Mouse (Mus musculus): ENCODE data around the gene Gm11549. TPM values are rescaled to one million over a fixed set of nuclear protein-coding genes. Genes with fewer than 3 reads are reported as not detected.

Gm11549 gene
- polyA plus RNA-seq, 1 experiment: 0.19 TPM

DNA sequence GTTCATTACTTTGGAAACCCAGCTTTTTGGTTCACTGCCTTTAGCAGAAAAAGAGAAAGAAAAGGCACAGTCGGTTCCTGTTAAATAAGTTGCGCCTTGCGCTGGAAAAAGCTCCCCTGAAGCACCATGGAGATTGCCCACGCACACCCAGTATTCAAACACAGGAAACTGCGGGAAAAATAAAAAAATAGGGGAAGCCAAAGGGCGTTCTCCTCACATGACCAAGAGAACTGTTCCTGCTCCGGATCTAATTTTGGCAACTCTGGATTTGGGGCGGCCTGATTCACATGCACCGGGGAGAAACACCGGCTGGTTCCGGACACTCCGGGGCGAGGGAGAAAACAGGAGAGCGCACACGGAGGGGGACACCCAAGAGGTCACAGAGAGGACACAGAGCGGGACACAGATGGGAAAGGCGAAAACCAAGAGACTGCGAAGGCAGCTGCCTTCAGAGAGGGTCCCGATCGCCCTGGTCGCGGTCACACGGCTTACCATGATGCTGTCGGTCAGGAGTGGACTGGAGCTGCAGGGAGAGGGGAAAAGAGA lies 46.6 kb downstream of the Gm11549 start:
- H3K27ac ChIP-seq (ENCODE audit: control insufficient read depth, insufficient read depth, low read depth, low read length): peak overlapping the region; percentile 65
- TF ChIP-seq CTCF (IDR thresholded peaks at IDR 0.05; ENCODE audit: control insufficient read depth, insufficient read depth, insufficient replicate concordance, low read depth, low read length) (no peak), POLR2A (IDR thresholded peaks at IDR 0.05; ENCODE audit: control insufficient read depth, low read depth, low read length) (no peak)

DNA sequence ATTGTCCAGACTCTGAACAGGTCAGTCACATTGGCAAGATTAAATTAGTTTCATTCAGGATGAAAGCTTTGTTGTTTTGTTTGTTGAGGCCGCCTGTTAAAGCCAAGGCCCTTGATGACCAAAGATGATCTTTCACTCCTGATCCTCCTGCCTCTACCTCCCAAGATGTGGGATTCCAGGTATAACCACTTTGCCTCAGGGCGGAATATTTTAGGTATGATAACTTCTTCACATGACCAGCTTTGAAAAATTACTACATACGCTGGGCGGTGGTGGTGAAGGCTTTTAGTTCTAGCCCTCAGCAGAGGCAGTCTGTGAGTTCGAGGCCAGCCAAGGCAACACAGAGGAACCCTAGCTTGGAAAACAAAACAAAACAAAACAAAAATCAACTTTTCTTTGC lies 47.2 kb downstream of the Gm11549 start:
- Histone ChIP-seq H3K4me3 (ENCODE audit: control insufficient read depth, low read depth, low read length) (no peak overlapping the region), H3K4me1 (ENCODE audit: control insufficient read depth, insufficient read depth, low read length) (peaks cover 8% of the 10 kb centered on the region), H3K27ac (ENCODE audit: control insufficient read depth, insufficient read depth, low read depth, low read length) (no peak overlapping the region), H3K36me3 (ENCODE audit: control insufficient read depth, insufficient read depth, low read length) (no peaks in the 10 kb centered on the region), H3K27me3 (ENCODE audit: control insufficient read depth, insufficient read depth, low read length) (no peaks in the 10 kb centered on the region)
- TF ChIP-seq CTCF (IDR thresholded peaks at IDR 0.05; ENCODE audit: control insufficient read depth, insufficient read depth, insufficient replicate concordance, low read depth, low read length) (no peak), POLR2A (IDR thresholded peaks at IDR 0.05; ENCODE audit: control insufficient read depth, low read depth, low read length) (no peak)

More for the DNA sequence above, 46.6 kb downstream of the Gm11549 start:
- Histone ChIP-seq H3K4me3 (ENCODE audit: control insufficient read depth, low read depth, low read length) (peak overlapping the region; percentile 90), H3K36me3 (ENCODE audit: control insufficient read depth, insufficient read depth, low read length) (no peaks in the 10 kb centered on the region), H3K4me1 (ENCODE audit: control insufficient read depth, insufficient read depth, low read length) (peaks cover 8% of the 10 kb centered on the region), H3K27me3 (ENCODE audit: control insufficient read depth, insufficient read depth, low read length) (no peaks in the 10 kb centered on the region)

DNA sequence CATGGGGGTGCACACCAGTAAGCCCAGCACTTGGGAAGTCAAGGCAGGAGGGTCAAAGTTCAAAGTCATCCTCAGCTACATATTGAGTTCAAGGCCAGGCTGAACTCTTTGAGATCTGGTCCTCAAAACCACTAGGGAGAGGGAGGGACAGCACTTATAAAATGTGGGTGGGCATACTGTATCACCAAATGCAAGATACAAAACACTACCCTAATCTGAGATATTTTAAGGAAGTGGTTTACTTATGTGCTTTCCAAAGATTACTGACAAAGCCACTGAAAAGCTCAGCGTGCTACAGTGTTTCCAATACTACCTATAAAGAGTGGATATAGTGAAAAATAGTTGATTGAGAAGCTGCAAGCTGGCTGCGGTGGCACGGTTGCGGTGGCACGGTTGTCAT lies 48.4 kb downstream of the Gm11549 start:
- Histone ChIP-seq H3K4me3 (ENCODE audit: control insufficient read depth, low read depth, low read length) (no peak overlapping the region), H3K4me1 (ENCODE audit: control insufficient read depth, insufficient read depth, low read length) (peaks cover 8% of the 10 kb centered on the region), H3K36me3 (ENCODE audit: control insufficient read depth, insufficient read depth, low read length) (no peaks in the 10 kb centered on the region), H3K27ac (ENCODE audit: control insufficient read depth, insufficient read depth, low read depth, low read length) (no peak overlapping the region), H3K27me3 (ENCODE audit: control insufficient read depth, insufficient read depth, low read length) (no peaks in the 10 kb centered on the region)
- TF ChIP-seq POLR2A (IDR thresholded peaks at IDR 0.05; ENCODE audit: control insufficient read depth, low read depth, low read length) (no peak), CTCF (IDR thresholded peaks at IDR 0.05; ENCODE audit: control insufficient read depth, insufficient read depth, insufficient replicate concordance, low read depth, low read length) (no peak)

DNA sequence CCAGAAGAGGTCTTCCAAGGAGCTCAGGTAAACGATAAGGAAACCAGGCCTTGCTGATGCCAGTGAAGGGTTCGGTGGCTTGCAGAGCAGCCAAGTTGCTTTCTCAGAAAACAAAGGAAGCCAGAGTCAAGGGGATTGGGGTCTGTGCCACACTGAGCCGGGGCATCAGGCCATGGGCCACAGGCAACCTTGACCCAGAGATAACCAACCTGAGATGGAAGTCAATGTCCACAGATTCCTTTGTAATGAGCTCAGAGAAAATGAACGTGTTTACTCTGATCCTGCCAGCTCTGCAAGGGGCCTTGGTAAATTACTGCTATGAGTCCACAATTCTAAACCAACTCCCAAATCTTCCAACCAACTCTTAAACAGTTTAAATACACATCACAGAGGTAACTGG lies 49.8 kb downstream of the Gm11549 start:
- Histone ChIP-seq H3K27me3 (ENCODE audit: control insufficient read depth, insufficient read depth, low read length) (no peaks in the 10 kb centered on the region), H3K4me3 (ENCODE audit: control insufficient read depth, low read depth, low read length) (no peak overlapping the region), H3K27ac (ENCODE audit: control insufficient read depth, insufficient read depth, low read depth, low read length) (no peak overlapping the region), H3K36me3 (ENCODE audit: control insufficient read depth, insufficient read depth, low read length) (no peaks in the 10 kb centered on the region), H3K4me1 (ENCODE audit: control insufficient read depth, insufficient read depth, low read length) (peaks cover 8% of the 10 kb centered on the region)
- TF ChIP-seq CTCF (IDR thresholded peaks at IDR 0.05; ENCODE audit: control insufficient read depth, insufficient read depth, insufficient replicate concordance, low read depth, low read length) (no peak), POLR2A (IDR thresholded peaks at IDR 0.05; ENCODE audit: control insufficient read depth, low read depth, low read length) (no peak)

DNA sequence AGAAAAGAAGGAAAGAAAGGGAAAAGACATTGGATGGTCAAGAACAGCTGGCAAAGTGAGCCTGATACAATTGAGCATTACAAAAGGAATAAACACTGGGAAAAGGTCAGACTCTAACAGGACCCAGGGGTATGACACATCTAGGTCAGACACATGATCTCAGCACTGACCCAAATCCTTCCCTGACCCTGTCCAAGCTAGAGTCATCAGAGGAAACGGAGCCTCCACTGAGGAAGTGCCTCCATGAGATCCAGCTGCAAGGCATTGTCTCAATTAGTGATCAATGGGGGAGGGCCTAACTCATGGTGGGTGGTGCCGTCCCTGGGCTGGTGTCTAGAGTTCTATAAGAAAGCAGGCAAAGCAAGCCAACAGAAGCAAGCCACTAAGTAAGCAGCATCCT lies 52.7 kb downstream of the Gm11549 start:
- no peak overlapping the region for H3K27ac ChIP-seq (ENCODE audit: control insufficient read depth, insufficient read depth, low read depth, low read length)
- no peak for TF ChIP-seq CTCF (IDR thresholded peaks at IDR 0.05; ENCODE audit: control insufficient read depth, insufficient read depth, insufficient replicate concordance, low read depth, low read length)
- TF ChIP-seq POLR2A (IDR thresholded peaks at IDR 0.05; ENCODE audit: control insufficient read depth, low read depth, low read length): no peak

DNA sequence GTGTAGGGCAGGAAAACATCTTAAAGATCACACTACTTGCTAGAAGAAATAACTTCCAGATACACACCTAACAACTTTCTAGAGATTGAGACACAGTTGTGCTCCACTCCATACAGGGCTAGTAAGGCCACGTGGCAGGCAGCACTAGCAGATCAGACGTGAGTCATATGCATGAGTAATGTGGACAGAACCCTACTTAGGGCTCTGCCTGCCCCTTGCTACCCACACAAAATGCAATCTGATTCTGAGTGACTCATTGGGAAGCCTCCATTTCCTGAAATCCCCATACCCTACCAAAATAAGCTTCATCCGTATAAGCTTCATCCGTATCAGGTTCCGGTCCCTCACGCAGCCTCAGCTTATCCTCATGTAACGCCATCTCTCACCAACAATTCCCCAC lies 54.0 kb downstream of the Gm11549 start:
- no peak overlapping the region for H3K27ac ChIP-seq (ENCODE audit: control insufficient read depth, insufficient read depth, low read depth, low read length)
- no peak for TF ChIP-seq POLR2A (IDR thresholded peaks at IDR 0.05; ENCODE audit: control insufficient read depth, low read depth, low read length)
- TF ChIP-seq CTCF (IDR thresholded peaks at IDR 0.05; ENCODE audit: control insufficient read depth, insufficient read depth, insufficient replicate concordance, low read depth, low read length): no peak
- H3K36me3 ChIP-seq (ENCODE audit: control insufficient read depth, insufficient read depth, low read length): no peaks in the 10 kb centered on the region
- peaks cover 3% of the 10 kb centered on the region; the same call in 1 of the 2 replicates for H3K4me1 ChIP-seq (ENCODE audit: control insufficient read depth, insufficient read depth, low read length)
- H3K4me3 ChIP-seq (ENCODE audit: control insufficient read depth, low read depth, low read length): no peak overlapping the region
- no peaks in the 10 kb centered on the region for H3K27me3 ChIP-seq (ENCODE audit: control insufficient read depth, insufficient read depth, low read length)

More for the DNA sequence above, 52.7 kb downstream of the Gm11549 start:
- Histone ChIP-seq H3K4me3 (ENCODE audit: control insufficient read depth, low read depth, low read length) (no peak overlapping the region), H3K36me3 (ENCODE audit: control insufficient read depth, insufficient read depth, low read length) (no peaks in the 10 kb centered on the region), H3K27me3 (ENCODE audit: control insufficient read depth, insufficient read depth, low read length) (no peaks in the 10 kb centered on the region), H3K4me1 (ENCODE audit: control insufficient read depth, insufficient read depth, low read length) (peaks cover 5% of the 10 kb centered on the region; the same call in 1 of the 2 replicates)

DNA sequence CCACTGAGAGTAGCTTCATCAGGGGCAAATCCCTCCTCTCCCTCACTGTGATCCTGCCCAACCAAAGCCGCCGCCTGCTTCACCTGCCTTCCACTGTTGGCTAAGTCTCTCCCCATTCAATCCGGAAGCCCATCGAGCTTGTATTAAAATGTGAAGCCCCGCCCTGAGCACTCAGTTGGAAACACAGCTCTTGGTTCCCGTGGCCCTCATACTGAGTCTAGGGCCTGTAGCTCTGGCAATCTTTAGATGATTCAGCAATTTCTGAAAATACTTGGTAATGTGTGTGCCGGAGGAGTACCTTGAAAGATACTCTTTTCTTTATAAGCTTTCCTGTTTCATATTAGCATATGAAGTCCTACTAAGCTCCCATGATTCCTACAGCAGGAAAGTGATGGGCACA lies 56.1 kb downstream of the Gm11549 start:
- no peak overlapping the region for H3K4me3 ChIP-seq (ENCODE audit: control insufficient read depth, low read depth, low read length)

More for the DNA sequence above, 56.1 kb downstream of the Gm11549 start:
- TF ChIP-seq CTCF (IDR thresholded peaks at IDR 0.05; ENCODE audit: control insufficient read depth, insufficient read depth, insufficient replicate concordance, low read depth, low read length): no peak
- TF ChIP-seq POLR2A (IDR thresholded peaks at IDR 0.05; ENCODE audit: control insufficient read depth, low read depth, low read length): no peak
- H3K36me3 ChIP-seq (ENCODE audit: control insufficient read depth, insufficient read depth, low read length): no peaks in the 10 kb centered on the region
- H3K4me1 ChIP-seq (ENCODE audit: control insufficient read depth, insufficient read depth, low read length): peaks cover 3% of the 10 kb centered on the region; the same call in 1 of the 2 replicates
- H3K27me3 ChIP-seq (ENCODE audit: control insufficient read depth, insufficient read depth, low read length): no peaks in the 10 kb centered on the region
- H3K27ac ChIP-seq (ENCODE audit: control insufficient read depth, insufficient read depth, low read depth, low read length): no peak overlapping the region

Other genes with a start within 250 kb of the Gm11549 start
- gene Anxa5, start 45.9 kb downstream of the Gm11549 start, polyA plus RNA-seq (2012; rRNA removed): 20.1 and 35.3 TPM in 2 replicates
- 0.40 and 0.78 TPM in 2 replicates for gene 1810062G17Rik, start 45.9 kb downstream of the Gm11549 start, polyA plus RNA-seq (2012; rRNA removed)
- gene Exosc9, start 30.8 kb upstream of the Gm11549 start, polyA plus RNA-seq (2012; rRNA removed): 12.0 and 21.9 TPM in 2 replicates
- gene Ccna2, start 50.3 kb upstream of the Gm11549 start, polyA plus RNA-seq (2012; rRNA removed): 5.0 and 5.2 TPM in 2 replicates
- gene Bbs7, start 91.7 kb upstream of the Gm11549 start, polyA plus RNA-seq (2012; rRNA removed): 25.7 and 28.7 TPM in 2 replicates
- 0.21 and 0.26 TPM in 2 replicates for gene Trpc3, start 168.4 kb upstream of the Gm11549 start, polyA plus RNA-seq (2012; rRNA removed)